Mouse (Mus musculus) midbrain, postnatal 0 days (tissue): ENCODE measurements at regions not wholly inside any gene's neighbourhood (a gene's known extent, or its start where the extent isn't known, plus 50 kb on each side); places are given as distances from the start of the nearest gene placed in this dataset.

Source experiments
- ATAC-seq: fragments of 200-750 bp; cut with Nextera tagmentation; 2 replicates; pipeline ENCODE4 v1.8.0; 2017; ENCODE audit warnings: moderate number of reproducible peaks, mild to moderate bottlenecking, moderate TSS enrichment, moderate library complexity; ENCODE audit not compliant: low FRiP score
- DNase-seq: peaks from one replicate; pipeline ENCODE4 v3.0.0-alpha.2; 2015; ENCODE audit warnings: low spot score
- H3K27ac ChIP-seq: fragments of 300-500 bp; sonication (generic); 2 replicates; pipeline ENCODE4 v1.5.1; 2014; ENCODE audit warnings: low read depth, mild to moderate bottlenecking, low read length, mixed read lengths
- H3K27me3 ChIP-seq: fragments of 300-500 bp; sonication (generic); 2 replicates; pipeline ENCODE4 v1.6.1; 2014; ENCODE audit warnings: low read length, control low read depth, mixed read lengths; ENCODE audit not compliant: insufficient read depth
- H3K36me3 ChIP-seq: fragments of 300-500 bp; sonication (generic); 2 replicates; pipeline ENCODE4 v1.6.1; 2014; ENCODE audit warnings: low read length, control low read depth, mixed read lengths; ENCODE audit not compliant: insufficient read depth
- H3K4me1 ChIP-seq: fragments of 300-500 bp; sonication (generic); 2 replicates; pipeline ENCODE4 v1.6.1; 2014; ENCODE audit warnings: mild to moderate bottlenecking, control low read depth, antibody characterized with exemption, low read length, mixed read lengths; ENCODE audit not compliant: insufficient read depth
- H3K4me2 ChIP-seq: fragments of 300-500 bp; sonication (generic); 2 replicates; pipeline ENCODE4 v1.6.1; 2014; ENCODE audit warnings: low read depth, mild to moderate bottlenecking, low read length, mixed read lengths; ENCODE audit not compliant: poor library complexity, severe bottlenecking
- H3K4me3 ChIP-seq: fragments of 300-500 bp; sonication (generic); 2 replicates; pipeline ENCODE4 v1.5.1; 2014; ENCODE audit warnings: low read depth, mild to moderate bottlenecking, low read length, moderate library complexity
- H3K9ac ChIP-seq: fragments of 300-500 bp; sonication (generic); replicated peaks from 2 replicates; pipeline ENCODE4 v1.6.1; 2014; ENCODE audit warnings: mild to moderate bottlenecking, low read length, moderate library complexity, mixed read lengths; ENCODE audit not compliant: poor library complexity, severe bottlenecking
- H3K9me3 ChIP-seq: fragments of 300-500 bp; sonication (generic); 2 replicates; pipeline ENCODE4 v1.6.1; 2016; ENCODE audit warnings: low read length, control low read depth
- CTCF ChIP-seq: IDR thresholded peaks from 2 replicates; pipeline ENCODE4 v1.5.1; 2016; ENCODE audit warnings: antibody characterized with exemption, mild to moderate bottlenecking
- whole genome bisulfite sequencing: fragments of 180-500 bp; shearing (Covaris S2); extraction: QIAGEN DNeasy Blood & Tissue Kit; methylation state at CpG from one replicate; pipeline ENCODE4 v1.1.7; 2014; 5-methylcytosine and 5-hydroxymethylcytosine counted together

DNA sequence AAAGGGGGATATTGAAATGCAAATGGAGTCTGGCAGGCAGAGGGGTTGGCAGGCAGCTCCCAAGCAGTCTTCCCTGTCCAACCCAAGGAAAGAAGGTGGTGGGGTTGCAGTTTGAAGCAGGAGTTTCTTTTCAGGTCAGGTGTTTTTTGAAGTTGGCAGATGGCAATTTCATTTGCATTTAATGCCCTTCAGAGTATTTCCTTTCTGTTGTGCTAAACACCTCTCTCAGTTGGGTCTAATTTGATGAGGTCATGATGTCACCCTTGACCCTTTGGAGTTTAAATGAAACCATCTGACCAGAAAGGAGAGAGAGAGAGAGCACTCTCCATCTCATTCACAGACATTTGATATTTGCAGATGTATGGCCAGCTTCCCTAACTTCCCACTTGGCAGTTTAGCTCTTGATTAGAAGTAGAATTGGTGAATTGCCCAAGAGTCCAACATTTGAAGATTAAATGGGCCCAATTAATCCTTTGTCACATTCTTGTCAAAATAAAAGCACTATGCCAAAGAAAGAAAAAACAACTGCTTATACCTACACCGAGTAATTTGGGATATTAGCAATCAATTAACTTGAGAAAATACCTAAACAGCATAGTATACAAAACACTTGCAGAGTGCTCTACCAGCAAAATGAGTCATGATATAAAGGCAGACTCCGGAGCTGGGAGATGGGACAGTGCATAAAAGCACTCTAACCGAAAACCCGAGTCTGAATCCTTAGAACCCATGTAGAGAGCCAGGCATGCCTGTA is 111.8 kb upstream of the Rab11fip2 start:
- Histone ChIP-seq H3K4me3 (no peak overlapping the region), H3K4me2 (no peak overlapping the region), H3K9ac (no peak overlapping the region), H3K4me1 (no peaks in the 10 kb centered on the region), H3K9me3 (no peaks in the 10 kb centered on the region), H3K27me3 (no peaks in the 10 kb centered on the region), H3K36me3 (no peaks in the 10 kb centered on the region), H3K27ac (no peak overlapping the region)
- ATAC-seq, result no peak
- DNase-seq, result no peak
- WGBS, result 79% methylated on average over 4 of the region's 4 CpGs
- no peak for TF ChIP-seq CTCF

DNA sequence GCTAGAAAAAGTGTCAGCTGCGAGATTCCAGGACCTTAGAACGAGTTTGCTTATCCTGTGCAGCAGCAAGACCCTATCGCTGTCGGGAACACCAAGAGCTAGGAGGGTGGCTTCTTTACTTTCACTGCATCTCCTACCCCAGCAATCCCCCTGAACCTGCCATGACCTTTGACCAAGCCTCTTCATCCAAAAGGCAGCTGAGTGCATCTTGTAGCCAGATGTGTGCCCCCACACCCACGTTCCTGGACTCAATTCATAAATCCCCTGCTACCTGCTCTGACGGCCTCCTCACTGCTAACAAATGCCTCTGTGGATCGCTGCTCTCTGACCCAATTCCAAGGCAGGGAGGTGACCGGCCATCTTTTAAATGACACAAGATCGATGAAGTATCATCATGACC is 107.7 kb upstream of the Rab11fip2 start:
- no peaks in the 10 kb centered on the region for H3K4me1 ChIP-seq
- DNase-seq (no peak), ATAC-seq (no peak)
- H3K36me3 ChIP-seq, result no peaks in the 10 kb centered on the region
- no peak overlapping the region for H3K9ac ChIP-seq
- no peak for TF ChIP-seq CTCF
- H3K9me3 ChIP-seq, result no peaks in the 10 kb centered on the region
- H3K4me3 ChIP-seq, result no peak overlapping the region
- 77% methylated on average over 9 of the region's 9 CpGs for WGBS
- H3K27ac ChIP-seq, result no peak overlapping the region
- no peaks in the 10 kb centered on the region for H3K27me3 ChIP-seq
- H3K4me2 ChIP-seq, result no peak overlapping the region

- H3K4me1 ChIP-seq, result no peaks in the 10 kb centered on the region
- ATAC-seq (no peak), DNase-seq (no peak)
- no peak for TF ChIP-seq CTCF
- H3K27me3 ChIP-seq, result no peaks in the 10 kb centered on the region
- no peak overlapping the region for H3K27ac ChIP-seq
- no peak overlapping the region for H3K4me2 ChIP-seq
- H3K36me3 ChIP-seq, result no peaks in the 10 kb centered on the region
- no peak overlapping the region for H3K4me3 ChIP-seq
- H3K9me3 ChIP-seq, result no peaks in the 10 kb centered on the region
- no peak overlapping the region for H3K9ac ChIP-seq
Observed at GRCm38 (mm10) chr19:60040721-60041120, 97.3 kb upstream of the Rab11fip2 start.

DNA sequence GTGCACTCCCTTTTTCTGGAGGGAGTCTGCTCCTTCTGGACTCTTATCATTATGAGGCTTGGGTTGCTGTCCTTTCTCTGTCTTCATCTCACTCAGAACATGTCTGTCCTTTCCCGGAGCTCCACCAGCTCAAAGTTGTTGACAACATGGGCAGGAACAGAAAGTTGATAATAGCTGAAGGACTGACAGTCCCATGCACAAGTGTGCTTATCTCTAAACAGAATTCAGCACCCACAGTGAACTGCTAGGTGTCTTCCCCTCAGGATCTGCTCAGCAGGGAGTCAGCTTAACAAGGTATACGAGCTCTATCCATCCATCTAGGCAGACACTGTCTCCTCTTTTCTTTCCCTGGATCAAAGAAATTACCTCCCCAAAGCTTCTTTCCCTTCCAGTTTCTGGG is 89.2 kb upstream of the Rab11fip2 start:
- no peak for TF ChIP-seq CTCF
- Histone ChIP-seq H3K9ac (no peak overlapping the region), H3K27ac (no peak overlapping the region), H3K4me3 (no peak overlapping the region), H3K36me3 (no peaks in the 10 kb centered on the region), H3K9me3 (no peaks in the 10 kb centered on the region), H3K4me1 (no peaks in the 10 kb centered on the region), H3K4me2 (no peak overlapping the region), H3K27me3 (no peaks in the 10 kb centered on the region)
- ATAC-seq, result no peak
- WGBS, result 82% methylated on average over 2 of the region's 2 CpGs
- no peak for DNase-seq

GRCm38 (mm10) chr19:60030212-60030788 is 86.8 kb upstream of the Rab11fip2 start:
- Histone ChIP-seq H3K9me3 (no peaks in the 10 kb centered on the region), H3K27me3 (no peaks in the 10 kb centered on the region), H3K9ac (no peak overlapping the region), H3K36me3 (no peaks in the 10 kb centered on the region), H3K27ac (no peak overlapping the region), H3K4me2 (no peak overlapping the region), H3K4me3 (no peak overlapping the region), H3K4me1 (no peaks in the 10 kb centered on the region)
- TF ChIP-seq CTCF, result no peak
- peak; percentile 42 for DNase-seq
- 67% methylated on average over 3 of the region's 3 CpGs for WGBS
- ATAC-seq, result no peak

- ATAC-seq (no peak), DNase-seq (no peak)
- WGBS, result 80% methylated on average over 4 of the region's 4 CpGs
- Histone ChIP-seq H3K4me1 (no peaks in the 10 kb centered on the region), H3K4me2 (no peak overlapping the region), H3K9ac (no peak overlapping the region), H3K27ac (no peak overlapping the region), H3K27me3 (no peaks in the 10 kb centered on the region), H3K4me3 (no peak overlapping the region), H3K9me3 (no peaks in the 10 kb centered on the region), H3K36me3 (no peaks in the 10 kb centered on the region)
- TF ChIP-seq CTCF, result no peak
Observed at GRCm38 (mm10) chr19:60029720-60030119, 86.3 kb upstream of the Rab11fip2 start.
